Mouse (Mus musculus): ENCODE measurements around the gene Klf6. TPM values are rescaled to one million over a fixed set of nuclear protein-coding genes. Genes with fewer than 3 reads are reported as not detected.

Klf6 gene
- 65.3 and 73.7 TPM in 2 replicates for polyA plus RNA-seq (2014; fragmentation: Nextera tagmentation; extraction: Ambion mirVana)

DNA sequence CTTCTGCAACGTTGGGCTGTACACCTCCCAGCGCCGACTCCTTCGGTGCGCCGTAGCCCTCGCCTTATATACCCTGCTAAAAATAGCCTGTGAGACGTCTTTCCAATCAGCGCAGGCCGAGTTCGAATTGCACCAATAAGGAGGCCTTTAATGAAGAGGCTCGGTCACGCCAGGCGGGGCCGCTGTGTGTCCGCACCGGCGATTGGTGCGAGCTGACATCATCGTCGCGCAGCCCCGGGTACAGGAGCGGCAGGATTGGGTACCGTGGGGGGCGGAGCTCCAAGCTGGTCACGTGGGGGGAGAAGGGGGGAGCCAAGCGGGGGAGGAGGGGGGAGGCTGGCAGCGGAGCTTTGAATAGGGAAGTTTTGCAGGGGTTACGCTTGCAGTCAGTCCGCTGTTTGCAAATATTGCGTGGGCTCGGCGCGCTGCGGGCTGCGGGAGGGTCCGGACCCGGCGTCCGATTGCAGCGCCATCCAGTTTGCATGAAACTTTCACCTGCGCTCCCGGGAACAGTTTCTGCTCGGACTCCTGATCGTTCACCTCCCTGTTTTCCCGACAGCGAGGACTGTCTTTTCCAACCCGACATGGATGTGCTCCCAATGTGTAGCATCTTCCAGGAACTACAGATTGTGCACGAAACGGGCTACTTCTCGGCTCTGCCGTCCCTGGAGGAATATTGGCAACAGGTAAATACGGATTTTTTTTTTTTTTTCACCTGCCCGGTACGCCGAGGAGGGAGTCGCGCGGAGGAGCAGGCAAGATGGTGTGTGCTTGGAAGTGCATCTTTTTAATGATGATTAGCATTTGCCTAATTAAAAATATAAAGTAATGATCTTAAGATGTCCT lies at the start of gene Klf6:
Gene Klf6 (plus strand): TSS at position 326 of the 846 bp plus-strand sequence.
- peak; percentile 96 for DNase-seq (ENCODE audit: low spot score)
- Histone ChIP-seq H3K9ac (ENCODE audit: low read length) (peak within 1 kb of the TSS; percentile 95), H3K4me2 (ENCODE audit: low read length) (peak within 1 kb of the TSS; percentile 73), H3K27me3 (replicated peaks; ENCODE audit: control insufficient read depth, insufficient read depth, low read length) (no peaks in the 10 kb centered on the region), H3K36me3 (ENCODE audit: control insufficient read depth, insufficient read depth, low read length) (peaks cover 19% of the 10 kb centered on the region), H3K4me3 (ENCODE audit: low read depth, low read length) (peak within 1 kb of the TSS; percentile 83), H3K4me1 (replicated peaks; ENCODE audit: control insufficient read depth, insufficient read depth, low read length) (peaks cover 19% of the 10 kb centered on the region), H3K27ac (ENCODE audit: low read depth) (peak within 1 kb of the TSS; percentile 99), H3K9me3 (ENCODE audit: control insufficient read depth, low read length) (no peaks in the 10 kb centered on the region)
- WGBS = under 1% methylated on average over 55 of the region's 60 CpGs
- peak; percentile 99 for ATAC-seq (replicated peaks; ENCODE audit: low FRiP score, low TSS enrichment, low read depth)

DNA sequence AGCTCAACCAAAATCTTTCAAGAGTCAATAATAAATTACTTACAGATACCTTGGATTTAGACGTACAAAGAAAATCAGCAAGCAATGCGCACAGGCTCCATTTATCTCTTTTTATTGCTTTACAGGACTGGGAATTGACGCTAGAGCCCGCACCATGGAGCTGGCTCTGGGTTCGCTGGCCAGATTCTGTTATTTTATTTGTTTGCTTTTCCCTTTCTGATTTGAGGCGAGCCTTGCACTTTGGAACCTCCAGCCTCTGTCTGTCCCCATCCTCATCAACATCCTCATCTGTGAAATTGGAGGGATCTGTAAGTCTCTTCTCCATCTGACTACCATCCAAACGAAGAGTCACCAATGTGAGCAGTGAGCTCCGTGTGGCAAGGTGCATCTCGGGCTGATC lies 47.8 kb upstream of the Klf6 start:
- DNase-seq (ENCODE audit: low spot score) (no peak), ATAC-seq (replicated peaks; ENCODE audit: low FRiP score, low TSS enrichment, low read depth) (no peak; the same call in 1 of the 2 replicates)
- no peak overlapping the region for H3K4me3 ChIP-seq (ENCODE audit: low read depth, low read length)
- 64% methylated on average over 9 of the region's 9 CpGs for WGBS
- no peaks in the 10 kb centered on the region for H3K36me3 ChIP-seq (ENCODE audit: control insufficient read depth, insufficient read depth, low read length)
- H3K9me3 ChIP-seq (ENCODE audit: control insufficient read depth, low read length) = no peaks in the 10 kb centered on the region
- no peaks in the 10 kb centered on the region for H3K4me1 ChIP-seq (replicated peaks; ENCODE audit: control insufficient read depth, insufficient read depth, low read length)
- H3K27ac ChIP-seq (ENCODE audit: low read depth) = no peak overlapping the region
- no peak overlapping the region for H3K9ac ChIP-seq (ENCODE audit: low read length)
- no peaks in the 10 kb centered on the region for H3K27me3 ChIP-seq (replicated peaks; ENCODE audit: control insufficient read depth, insufficient read depth, low read length)
- H3K4me2 ChIP-seq (ENCODE audit: low read length) = no peak overlapping the region

DNA sequence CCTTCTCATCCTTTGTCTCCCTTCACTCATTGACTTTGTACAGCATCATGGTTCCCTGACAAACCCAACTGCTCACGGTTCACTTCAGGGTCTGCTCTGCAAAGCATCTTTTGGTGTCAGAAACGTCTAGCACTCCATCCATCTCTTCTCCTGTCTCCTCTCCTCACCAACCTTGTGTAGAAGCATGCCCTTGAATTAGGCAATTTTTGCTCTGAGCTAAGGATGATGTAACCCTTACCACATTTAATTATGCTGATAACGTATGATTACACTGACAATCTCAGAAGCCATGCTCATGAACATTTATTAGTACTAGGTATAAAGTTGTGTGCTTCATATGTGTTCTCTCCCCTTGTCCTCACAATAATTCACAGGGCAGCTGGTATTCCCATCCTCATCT lies 44.0 kb upstream of the Klf6 start:
- Histone ChIP-seq H3K36me3 (ENCODE audit: control insufficient read depth, insufficient read depth, low read length) (no peaks in the 10 kb centered on the region), H3K27ac (ENCODE audit: low read depth) (no peak overlapping the region), H3K4me3 (ENCODE audit: low read depth, low read length) (no peak overlapping the region), H3K9me3 (ENCODE audit: control insufficient read depth, low read length) (no peaks in the 10 kb centered on the region), H3K4me2 (ENCODE audit: low read length) (no peak overlapping the region), H3K27me3 (replicated peaks; ENCODE audit: control insufficient read depth, insufficient read depth, low read length) (no peaks in the 10 kb centered on the region), H3K4me1 (replicated peaks; ENCODE audit: control insufficient read depth, insufficient read depth, low read length) (peaks cover under 1% of the 10 kb centered on the region; the same call in 1 of the 2 replicates), H3K9ac (ENCODE audit: low read length) (no peak overlapping the region)
- 80% methylated on average over 3 of the region's 3 CpGs for WGBS
- DNase-seq (ENCODE audit: low spot score) (no peak), ATAC-seq (replicated peaks; ENCODE audit: low FRiP score, low TSS enrichment, low read depth) (no peak)

DNA sequence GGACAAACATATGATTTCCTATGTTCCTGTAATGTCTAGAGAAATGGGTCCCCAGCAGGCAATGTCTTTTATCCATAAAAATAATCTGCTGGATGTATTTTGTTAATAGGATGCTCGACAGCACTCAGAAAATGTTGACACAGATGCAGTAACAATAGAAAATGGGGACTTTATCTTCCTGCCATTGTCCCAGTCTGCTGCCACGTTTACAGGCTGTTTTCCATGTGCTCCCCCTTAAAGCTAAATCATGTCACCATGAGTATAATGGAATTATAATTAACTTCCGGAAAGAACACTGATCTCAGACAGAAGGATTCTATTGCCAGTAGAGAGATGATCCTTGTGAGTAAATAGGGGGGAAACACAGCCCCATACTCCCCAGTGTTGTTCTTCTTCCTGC lies 42.1 kb upstream of the Klf6 start:
- H3K27ac ChIP-seq (ENCODE audit: low read depth) = 0 out of 2 replicates have a peak overlapping the region, but pooled peaks have one; percentile 5
- H3K4me3 ChIP-seq (ENCODE audit: low read depth, low read length) = no peak overlapping the region
- H3K9ac ChIP-seq (ENCODE audit: low read length) = no peak overlapping the region
- H3K27me3 ChIP-seq (replicated peaks; ENCODE audit: control insufficient read depth, insufficient read depth, low read length) = no peaks in the 10 kb centered on the region
- H3K4me2 ChIP-seq (ENCODE audit: low read length) = no peak overlapping the region
- H3K9me3 ChIP-seq (ENCODE audit: control insufficient read depth, low read length) = no peaks in the 10 kb centered on the region
- ATAC-seq (replicated peaks; ENCODE audit: low FRiP score, low TSS enrichment, low read depth) = no peak
- peaks cover 6% of the 10 kb centered on the region; the same call in 1 of the 2 replicates for H3K4me1 ChIP-seq (replicated peaks; ENCODE audit: control insufficient read depth, insufficient read depth, low read length)
- DNase-seq (ENCODE audit: low spot score) = no peak
- no peaks in the 10 kb centered on the region for H3K36me3 ChIP-seq (ENCODE audit: control insufficient read depth, insufficient read depth, low read length)
- WGBS = 66% methylated on average over 3 of the region's 3 CpGs

DNA sequence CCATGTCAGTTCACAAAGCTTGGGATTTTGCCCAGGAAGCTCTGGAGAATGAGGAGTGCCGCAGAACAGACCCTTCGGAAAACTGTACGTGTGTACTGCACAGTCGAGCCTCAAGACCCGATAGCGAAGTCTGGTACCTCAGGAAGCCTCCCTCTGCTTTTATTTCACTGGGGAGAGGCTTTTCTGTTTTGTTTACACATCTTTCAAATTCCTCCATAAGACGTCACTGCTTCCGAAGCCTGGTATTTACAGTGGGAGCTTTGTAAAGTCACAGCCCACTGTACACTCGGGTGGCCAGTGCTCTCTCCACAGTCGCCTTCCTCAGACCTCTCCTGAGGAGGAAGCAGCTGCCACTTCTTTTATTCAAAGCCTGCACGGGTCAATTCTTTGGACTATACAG lies 38.7 kb upstream of the Klf6 start:
- ATAC-seq (replicated peaks; ENCODE audit: low FRiP score, low TSS enrichment, low read depth) = no peak
- peak overlapping the region; percentile 36 for H3K4me2 ChIP-seq (ENCODE audit: low read length)
- WGBS = 24% methylated on average over 11 of the region's 11 CpGs
- H3K4me3 ChIP-seq (ENCODE audit: low read depth, low read length) = no peak overlapping the region
- no peak overlapping the region for H3K9ac ChIP-seq (ENCODE audit: low read length)
- H3K27me3 ChIP-seq (replicated peaks; ENCODE audit: control insufficient read depth, insufficient read depth, low read length) = no peaks in the 10 kb centered on the region
- H3K9me3 ChIP-seq (ENCODE audit: control insufficient read depth, low read length) = no peaks in the 10 kb centered on the region
- H3K4me1 ChIP-seq (replicated peaks; ENCODE audit: control insufficient read depth, insufficient read depth, low read length) = peaks cover 12% of the 10 kb centered on the region; the same call in 1 of the 2 replicates
- H3K27ac ChIP-seq (ENCODE audit: low read depth) = no peak overlapping the region
- no peaks in the 10 kb centered on the region for H3K36me3 ChIP-seq (ENCODE audit: control insufficient read depth, insufficient read depth, low read length)
- no peak for DNase-seq (ENCODE audit: low spot score)

- WGBS = 70% methylated on average over 7 of the region's 7 CpGs
- ATAC-seq (replicated peaks; ENCODE audit: low FRiP score, low TSS enrichment, low read depth) (no peak), DNase-seq (ENCODE audit: low spot score) (no peak)
- H3K9ac ChIP-seq (ENCODE audit: low read length) = no peak overlapping the region
- no peak overlapping the region for H3K4me2 ChIP-seq (ENCODE audit: low read length)
- no peak overlapping the region for H3K4me3 ChIP-seq (ENCODE audit: low read depth, low read length)
- no peaks in the 10 kb centered on the region for H3K27me3 ChIP-seq (replicated peaks; ENCODE audit: control insufficient read depth, insufficient read depth, low read length)
- H3K27ac ChIP-seq (ENCODE audit: low read depth) = no peak overlapping the region
- no peaks in the 10 kb centered on the region for H3K9me3 ChIP-seq (ENCODE audit: control insufficient read depth, low read length)
- H3K4me1 ChIP-seq (replicated peaks; ENCODE audit: control insufficient read depth, insufficient read depth, low read length) = peaks cover 12% of the 10 kb centered on the region; the same call in 1 of the 2 replicates
- H3K36me3 ChIP-seq (ENCODE audit: control insufficient read depth, insufficient read depth, low read length) = no peaks in the 10 kb centered on the region
Observed at GRCm38 (mm10) chr13:5823150-5823549, 38.1 kb upstream of the Klf6 start.

GRCm38 (mm10) chr13:5824189-5824815 lies 37.0 kb upstream of the Klf6 start:
- ATAC-seq (replicated peaks; ENCODE audit: low FRiP score, low TSS enrichment, low read depth) (no peak), DNase-seq (ENCODE audit: low spot score) (no peak)
- Histone ChIP-seq H3K9ac (ENCODE audit: low read length) (no peak overlapping the region), H3K4me3 (ENCODE audit: low read depth, low read length) (no peak overlapping the region), H3K27me3 (replicated peaks; ENCODE audit: control insufficient read depth, insufficient read depth, low read length) (no peaks in the 10 kb centered on the region), H3K4me1 (replicated peaks; ENCODE audit: control insufficient read depth, insufficient read depth, low read length) (peaks cover 12% of the 10 kb centered on the region; the same call in 1 of the 2 replicates), H3K36me3 (ENCODE audit: control insufficient read depth, insufficient read depth, low read length) (no peaks in the 10 kb centered on the region), H3K9me3 (ENCODE audit: control insufficient read depth, low read length) (no peaks in the 10 kb centered on the region), H3K27ac (ENCODE audit: low read depth) (no peak overlapping the region), H3K4me2 (ENCODE audit: low read length) (no peak overlapping the region)
- 55% methylated on average over 8 of the region's 8 CpGs for WGBS

DNA sequence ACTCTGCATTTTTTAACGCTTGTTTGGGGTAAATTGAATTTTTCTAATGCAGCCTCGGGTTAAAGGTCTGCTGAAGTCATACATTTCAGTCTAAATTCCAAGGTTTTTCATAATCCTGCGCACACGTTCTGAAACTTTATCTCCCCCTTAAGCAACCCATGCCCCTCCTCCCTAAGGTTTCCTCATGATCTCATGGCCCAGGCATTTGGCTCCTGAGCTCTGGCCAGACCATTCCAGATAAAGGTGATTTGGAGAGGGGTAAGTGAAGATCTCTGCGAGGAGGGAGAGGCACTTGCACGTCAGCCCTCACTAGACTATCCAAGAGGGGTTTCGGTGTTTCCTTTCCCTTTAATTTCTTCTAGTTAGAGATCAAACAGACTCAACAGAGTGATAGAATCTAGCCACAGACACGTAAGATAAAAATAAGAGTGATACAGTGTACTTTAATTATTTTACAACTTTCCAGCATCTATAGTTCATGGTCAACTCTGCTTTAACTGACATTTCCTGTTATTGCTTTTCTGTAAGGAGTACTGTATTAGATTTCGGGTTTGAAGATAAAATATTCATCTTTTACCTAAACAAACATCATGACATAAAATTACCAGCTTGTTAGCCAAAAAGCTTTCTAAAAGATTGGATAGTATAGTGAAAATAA lies 35.0 kb upstream of the Klf6 start:
- ATAC-seq (replicated peaks; ENCODE audit: low FRiP score, low TSS enrichment, low read depth) = peak; percentile 85

More for the DNA sequence above, 35.0 kb upstream of the Klf6 start:
- 22% methylated on average over 9 of the region's 9 CpGs for WGBS
- peaks cover 12% of the 10 kb centered on the region; the same call in 1 of the 2 replicates for H3K4me1 ChIP-seq (replicated peaks; ENCODE audit: control insufficient read depth, insufficient read depth, low read length)
- H3K36me3 ChIP-seq (ENCODE audit: control insufficient read depth, insufficient read depth, low read length) = no peaks in the 10 kb centered on the region
- H3K27ac ChIP-seq (ENCODE audit: low read depth) = no peak overlapping the region
- no peak for DNase-seq (ENCODE audit: low spot score)
- no peak overlapping the region for H3K4me3 ChIP-seq (ENCODE audit: low read depth, low read length)
- H3K9me3 ChIP-seq (ENCODE audit: control insufficient read depth, low read length) = no peaks in the 10 kb centered on the region
- no peaks in the 10 kb centered on the region for H3K27me3 ChIP-seq (replicated peaks; ENCODE audit: control insufficient read depth, insufficient read depth, low read length)
- peak overlapping the region; percentile 14; the same call in 1 of the 2 replicates for H3K4me2 ChIP-seq (ENCODE audit: low read length)
- no peak overlapping the region for H3K9ac ChIP-seq (ENCODE audit: low read length)

Measured in intestine, embryonic 14.5 days (tissue).